Mouse (Mus musculus) myocyte (in vitro differentiated cells): ENCODE measurements at regions not wholly inside any gene's neighbourhood (a gene's known extent, or its start where the extent isn't known, plus 50 kb on each side); places are given as distances from the start of the nearest gene placed in this dataset.

Source experiments
- CEBPB ChIP-seq: IDR thresholded peaks from 2 replicates; pipeline ENCODE4 v1.6.1; 2011; ENCODE audit warnings: mild to moderate bottlenecking, moderate library complexity; ENCODE audit not compliant: poor library complexity, insufficient read depth, severe bottlenecking
- E2F4 ChIP-seq: IDR thresholded peaks from one replicate; pipeline ENCODE4 v1.6.1; 2011; ENCODE audit warnings: mild to moderate bottlenecking, control low read depth, moderate library complexity; ENCODE audit not compliant: insufficient read depth
- MAX ChIP-seq: IDR thresholded peaks from one replicate; pipeline ENCODE4 v1.6.1; 2011; ENCODE audit warnings: low read depth, mild to moderate bottlenecking, control low read depth
- MYOD1 ChIP-seq, 3 experiments: IDR thresholded peaks; one replicate each; pipeline ENCODE4 v1.6.1; 2011; ENCODE audit warnings: control low read depth in 2 of 3, low read depth in 2 of 3, mild to moderate bottlenecking in 2 of 3, moderate library complexity in 1 of 3; ENCODE audit not compliant: insufficient read length in 2 of 3, control insufficient read depth in 1 of 3
- MYOG ChIP-seq, 3 experiments: IDR thresholded peaks; one replicate each; pipeline ENCODE4 v1.6.1; 2011; ENCODE audit warnings: control low read depth in 2 of 3, low read depth in 2 of 3, mild to moderate bottlenecking in 2 of 3; ENCODE audit not compliant: insufficient read length in 2 of 3, control insufficient read depth in 1 of 3, insufficient read depth in 1 of 3
- POLR2A ChIP-seq: IDR thresholded peaks from one replicate; pipeline ENCODE4 v1.6.1; 2011; ENCODE audit warnings: low read depth, mild to moderate bottlenecking, control low read depth, moderate library complexity; ENCODE audit not compliant: insufficient read length
- POLR2AphosphoS2 ChIP-seq: IDR thresholded peaks from one replicate; pipeline ENCODE4 v1.6.1; 2011; ENCODE audit warnings: low read depth, control low read depth; ENCODE audit not compliant: insufficient read length
- REST ChIP-seq: IDR thresholded peaks from one replicate; pipeline ENCODE4 v1.6.1; 2011; ENCODE audit warnings: mild to moderate bottlenecking, control low read depth, moderate library complexity; ENCODE audit not compliant: insufficient read depth, insufficient read length
- SRF ChIP-seq: IDR thresholded peaks from one replicate; pipeline ENCODE4 v1.6.1; 2011; ENCODE audit warnings: low read depth; ENCODE audit not compliant: control insufficient read depth, insufficient read length
- TCF12 ChIP-seq: IDR thresholded peaks from one replicate; pipeline ENCODE4 v1.6.1; 2011; ENCODE audit warnings: mild to moderate bottlenecking, control low read depth; ENCODE audit not compliant: poor library complexity, insufficient read depth, severe bottlenecking
- USF1 ChIP-seq: IDR thresholded peaks from one replicate; pipeline ENCODE4 v1.6.1; 2011; ENCODE audit warnings: low read depth, mild to moderate bottlenecking, control low read depth, moderate library complexity

GRCm38 (mm10) chr15:11457278-11457677 lies 57.8 kb upstream of the Tars start:
- TF ChIP-seq POLR2A = no peak
- no peak for TF ChIP-seq USF1
- no peak for TF ChIP-seq E2F4
- no peak for TF ChIP-seq POLR2AphosphoS2
- TF ChIP-seq TCF12 = no peak
- no peak for TF ChIP-seq MYOG (IDR thresholded peaks at IDR 0.05; ENCODE audit: control insufficient read depth in 1 of 3, insufficient read depth in 1 of 3, insufficient read length in 2 of 3, low read depth in 2 of 3)
- no peak for TF ChIP-seq SRF
- TF ChIP-seq CEBPB = no peak
- no peak for TF ChIP-seq MAX
- TF ChIP-seq MYOD1 (IDR thresholded peaks at IDR 0.05; ENCODE audit: control insufficient read depth in 1 of 3, insufficient read length in 2 of 3, low read depth in 2 of 3) = no peak
- TF ChIP-seq REST = no peak
